Mouse (Mus musculus) adrenal gland, adult (tissue): ENCODE measurements around the gene Zfp112.
"Not testable (repeated sequence)": the region's sequence is repeated elsewhere in the genome, so short reads cannot be mapped to it uniquely, and the experiment has no call there.

Experiments
- DNase-seq, 2 experiments: peaks; one replicate each; pipeline ENCODE4 v3.0.0; 2022 to 2023; ENCODE audit warnings: low spot score in 1 of 2; ENCODE audit not compliant: inconsistent age in 2 of 2

The Zfp112 gene

DNA sequence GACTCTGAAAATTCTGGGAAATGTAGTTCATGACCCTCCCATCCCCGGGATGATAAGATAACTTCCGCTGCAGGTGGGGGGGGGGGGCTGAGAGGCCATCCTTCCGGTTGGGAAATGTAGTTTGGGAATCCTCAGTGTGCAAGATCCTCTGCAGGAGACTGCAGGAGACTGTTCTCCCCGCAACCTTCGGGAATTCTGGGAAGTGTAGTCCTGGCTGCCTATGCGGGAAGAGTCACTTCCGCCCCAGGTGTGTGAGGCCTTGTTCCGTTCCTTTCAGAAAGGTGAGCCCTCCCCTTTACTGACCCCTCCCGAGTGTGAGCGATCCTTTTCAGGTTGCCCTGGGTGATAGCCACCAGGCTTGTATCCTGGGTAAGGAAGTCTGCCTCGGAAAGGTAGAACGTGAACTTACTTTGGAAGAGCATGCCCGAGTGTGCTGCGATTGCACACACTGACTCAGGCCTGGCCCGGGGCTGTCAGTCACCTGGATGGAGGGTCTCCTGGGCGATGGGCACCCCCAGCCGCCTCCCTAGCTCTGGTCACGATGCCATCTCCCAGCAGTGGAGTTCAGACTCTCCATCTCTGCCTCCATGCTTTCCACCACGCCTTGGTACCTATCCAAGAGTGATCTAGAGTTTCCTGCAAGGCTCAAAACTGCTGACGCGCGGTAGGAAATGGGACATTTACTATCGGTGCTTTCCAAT lies at the start of gene Zfp112:
TSS of gene Zfp112 (plus strand) at position 159 of the 701 bp plus-strand sequence.
- DNase-seq, result peak; percentile 88 to 95

DNA sequence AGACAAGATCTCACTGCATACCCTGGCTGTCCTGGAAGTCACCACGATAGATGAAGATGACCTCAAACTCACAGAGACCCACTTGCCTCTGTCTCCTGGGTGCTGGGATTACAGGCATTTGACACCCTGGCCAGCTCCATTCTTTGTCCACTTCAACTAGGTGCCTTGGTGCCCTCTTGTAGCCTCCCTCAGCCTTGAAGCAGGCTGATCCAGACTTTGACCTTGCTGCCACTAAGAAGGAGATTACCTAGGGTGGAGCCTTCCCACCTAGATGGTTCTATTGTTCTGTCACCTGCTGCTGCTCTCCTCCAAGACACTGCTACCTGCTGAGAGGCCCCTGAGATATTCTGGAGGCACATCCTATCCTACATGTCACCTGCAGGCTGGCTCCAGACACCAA lies 37.7 kb upstream of the Zfp112 start:
- DNase-seq, result not testable (repeated sequence)

DNA sequence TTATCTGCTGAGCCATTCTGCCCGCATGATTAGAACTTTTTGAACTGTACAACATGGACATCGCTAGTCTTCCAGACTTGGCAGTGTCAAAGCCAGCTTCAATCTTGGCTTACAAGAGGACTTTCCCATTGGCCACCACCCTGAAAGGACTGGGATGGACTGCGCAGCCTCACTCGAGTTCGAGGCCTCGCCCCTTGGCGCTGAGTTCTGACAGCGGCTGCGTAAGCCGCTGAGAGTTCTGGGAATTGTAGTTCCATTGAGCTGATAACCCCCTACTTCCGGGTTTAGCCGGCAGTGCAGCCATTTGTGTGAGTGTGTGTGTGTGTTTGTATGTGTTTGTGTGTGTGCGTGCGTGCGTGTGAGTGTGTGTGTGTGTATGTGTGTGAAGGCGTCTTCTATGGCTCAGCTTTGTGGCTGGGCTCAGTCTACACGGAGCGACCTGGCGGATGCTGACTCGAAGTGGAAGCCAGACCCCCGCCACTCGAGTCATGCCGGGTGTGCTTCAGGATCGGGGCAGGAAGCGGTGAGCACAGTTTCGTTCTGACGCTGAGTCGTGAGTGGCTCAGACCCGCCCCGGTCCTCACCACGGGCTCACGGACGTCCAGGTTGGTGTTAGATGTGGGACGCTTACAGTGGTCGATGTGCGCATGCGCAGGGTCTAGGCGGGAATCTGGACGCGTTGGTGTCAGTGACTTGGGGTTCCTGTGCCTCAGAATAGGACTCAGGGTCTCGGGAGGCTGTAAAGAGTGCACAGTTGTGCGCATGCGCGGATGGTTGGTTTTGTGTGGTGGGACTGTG lies 30.3 kb upstream of the Zfp112 start, which contains the start of gene Zfp180:
TSS of gene Zfp180 (plus strand) at position 291 of the 798 bp plus-strand sequence.
- peak; percentile 96 to 97 for DNase-seq

DNA sequence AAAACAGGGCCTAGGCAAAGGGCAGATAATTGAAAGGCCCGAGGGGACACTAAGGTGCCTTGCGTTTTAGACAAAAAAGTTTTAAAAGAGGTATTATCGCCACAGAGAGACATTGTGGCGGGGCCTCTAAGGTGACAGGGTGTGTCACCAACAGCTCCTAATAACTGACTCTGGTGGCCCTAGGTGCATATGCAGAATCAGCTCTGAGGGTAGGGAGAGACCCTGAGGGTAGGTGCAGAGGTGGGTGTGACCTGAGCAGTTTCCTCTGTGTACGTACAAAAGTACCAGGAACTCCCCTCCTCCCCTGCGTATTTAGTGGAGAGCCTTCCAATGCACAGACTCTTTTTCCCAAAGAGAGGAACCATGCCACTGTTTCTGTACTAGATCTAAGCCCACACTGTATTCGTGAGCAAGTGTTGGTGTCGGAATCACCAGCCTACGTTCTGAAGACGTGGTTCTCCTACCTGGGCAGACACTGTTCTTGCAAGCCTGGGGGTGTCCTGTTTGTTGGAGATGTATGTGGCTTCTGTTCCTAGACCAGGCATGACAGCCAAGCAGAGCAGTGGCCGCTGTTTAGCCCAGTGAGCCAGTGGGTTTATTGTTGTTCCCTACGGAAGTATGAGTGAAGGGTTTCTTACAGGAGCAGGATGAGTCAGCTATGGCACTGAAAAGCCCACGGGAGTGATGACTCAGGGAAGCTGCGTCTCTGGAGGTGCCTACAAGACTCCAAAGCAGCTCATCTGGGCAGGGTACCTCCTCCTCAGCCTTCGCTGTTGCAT lies 29.5 kb upstream of the Zfp112 start:
- peak; percentile 35 to 64 for DNase-seq

DNA sequence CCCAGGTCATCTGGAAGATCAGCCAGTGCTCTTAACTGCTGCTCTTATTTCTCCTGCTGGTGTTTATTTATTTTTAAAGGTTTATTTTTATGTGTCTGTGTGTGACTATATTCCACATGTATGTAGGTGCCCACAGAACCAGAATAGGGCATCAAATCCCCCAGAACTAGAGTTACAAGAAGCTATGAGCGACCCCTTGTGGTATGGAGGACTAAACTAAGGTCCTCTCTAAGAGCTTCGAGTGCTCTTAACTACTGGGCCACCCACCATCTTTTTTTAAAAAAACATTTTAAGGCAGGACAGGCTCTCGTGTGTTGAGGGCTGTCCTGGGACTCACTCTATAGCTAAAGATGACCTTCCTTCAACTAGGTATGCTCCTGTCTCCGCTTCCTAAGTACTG lies 25.2 kb upstream of the Zfp112 start:
- no peak for DNase-seq

DNA sequence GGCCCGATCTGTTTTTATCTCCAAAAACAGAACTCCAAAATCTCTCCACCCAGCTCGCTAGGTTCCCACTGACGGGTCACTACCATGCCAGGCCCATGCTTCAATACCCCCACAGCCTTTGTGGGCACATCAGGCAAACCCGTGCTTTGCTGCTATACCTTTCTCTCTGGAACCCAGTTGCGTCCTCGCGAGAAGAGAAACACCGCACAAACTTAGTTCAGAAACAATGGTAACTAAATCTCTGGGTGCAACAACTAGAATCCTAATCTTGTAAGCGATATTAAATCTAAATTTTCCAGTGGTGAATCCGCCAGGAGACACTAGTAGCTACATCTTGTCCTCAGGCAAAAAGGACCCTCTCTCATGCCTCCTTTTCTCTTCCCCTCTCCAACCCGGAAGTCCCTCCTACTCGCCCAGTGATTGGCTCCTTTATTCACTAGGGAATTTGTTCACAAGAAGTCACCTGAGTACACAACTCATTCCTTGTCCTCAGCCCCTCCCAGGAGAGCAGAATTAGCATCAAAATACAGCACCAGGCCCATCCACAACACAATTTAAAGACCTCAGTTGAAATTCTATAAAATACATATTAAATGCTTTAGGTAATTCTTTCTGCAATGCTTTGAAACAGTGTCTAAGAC lies 24.5 kb upstream of the Zfp112 start:
- no peak for DNase-seq

DNA sequence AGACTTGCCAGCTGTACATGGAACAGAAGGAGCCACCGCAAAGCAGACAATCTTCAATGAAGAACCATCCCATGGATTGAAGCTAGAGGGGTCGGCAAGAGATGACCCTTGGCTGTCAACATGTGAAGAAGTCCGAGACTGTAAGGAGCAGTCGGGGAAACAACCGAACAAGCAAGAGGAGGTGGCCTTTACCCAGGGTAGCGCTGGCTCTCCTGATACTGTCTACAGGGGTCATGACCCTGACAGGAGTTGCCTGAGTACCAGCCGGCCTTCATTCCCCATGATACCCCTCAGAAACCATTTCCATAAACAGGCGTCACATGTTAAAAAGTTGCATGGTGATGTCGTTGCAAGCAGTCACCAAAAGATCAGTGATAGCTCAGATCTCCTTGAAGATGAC lies 7.7 kb upstream of the Zfp112 start:
- DNase-seq, result no peak

DNA sequence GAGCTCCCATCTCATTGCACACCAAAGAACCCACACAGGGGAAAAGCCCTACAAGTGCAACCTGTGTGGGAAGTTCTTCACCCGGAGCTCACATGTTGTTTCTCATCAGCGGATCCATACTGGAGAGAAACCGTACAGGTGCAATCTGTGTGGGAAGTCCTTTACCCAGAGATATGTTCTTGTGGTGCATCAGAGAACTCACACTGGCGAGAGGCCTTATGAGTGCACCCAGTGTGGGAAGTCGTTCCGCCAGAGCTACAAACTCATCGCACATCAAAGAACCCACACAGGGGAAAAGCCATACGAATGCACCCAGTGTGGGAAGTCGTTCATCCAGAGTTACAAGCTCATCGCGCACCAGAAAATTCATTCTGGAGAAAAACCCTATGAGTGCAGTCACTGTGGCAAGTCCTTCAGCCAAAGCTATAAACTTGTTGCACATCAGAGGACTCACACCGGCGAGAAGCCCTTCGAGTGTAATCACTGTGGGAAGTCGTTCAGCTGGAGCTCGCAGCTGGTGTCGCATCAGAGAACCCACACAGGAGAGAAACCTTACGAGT lies 6.9 kb upstream of the Zfp112 start:
- DNase-seq, result no peak

DNA sequence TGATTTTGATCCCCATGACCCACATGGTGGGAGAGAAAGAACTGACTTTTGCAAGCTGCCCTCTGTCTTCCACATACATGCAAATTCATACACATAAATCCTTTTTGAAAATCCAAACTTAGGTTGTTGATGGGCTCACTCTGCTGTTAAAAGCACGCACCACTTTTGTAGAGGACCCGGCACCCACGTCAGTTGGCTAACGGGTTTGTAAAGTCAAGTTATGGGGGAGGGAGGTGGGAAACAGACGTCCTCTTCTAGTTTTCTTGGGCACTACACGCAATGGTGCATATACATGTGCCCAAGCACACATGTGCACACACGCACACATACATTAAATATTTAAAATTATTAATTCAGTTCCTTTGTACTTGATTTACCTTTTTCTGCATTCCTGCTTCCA lies 1.3 kb upstream of the Zfp112 start:
- DNase-seq, result no peak

DNA sequence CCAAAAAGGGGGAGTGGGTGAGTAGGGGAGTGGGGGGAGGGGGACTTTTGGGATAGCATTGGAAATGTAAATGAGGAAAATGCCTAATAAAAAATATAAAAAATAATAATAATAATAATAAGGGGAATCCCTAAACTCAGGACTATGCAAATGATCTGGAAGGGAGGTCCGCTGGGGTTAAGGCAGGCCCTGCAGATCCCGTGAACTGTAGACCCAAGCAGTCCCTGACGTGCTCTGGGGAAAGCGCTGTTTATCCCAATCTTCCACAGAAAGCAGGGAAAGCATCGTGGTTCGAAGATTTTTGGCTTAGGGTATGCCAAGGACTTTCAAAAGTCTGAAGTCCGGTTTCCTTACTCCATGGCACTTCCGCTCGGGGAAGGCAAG lies 350 bp upstream of the Zfp112 start:
- no peak for DNase-seq

DNA sequence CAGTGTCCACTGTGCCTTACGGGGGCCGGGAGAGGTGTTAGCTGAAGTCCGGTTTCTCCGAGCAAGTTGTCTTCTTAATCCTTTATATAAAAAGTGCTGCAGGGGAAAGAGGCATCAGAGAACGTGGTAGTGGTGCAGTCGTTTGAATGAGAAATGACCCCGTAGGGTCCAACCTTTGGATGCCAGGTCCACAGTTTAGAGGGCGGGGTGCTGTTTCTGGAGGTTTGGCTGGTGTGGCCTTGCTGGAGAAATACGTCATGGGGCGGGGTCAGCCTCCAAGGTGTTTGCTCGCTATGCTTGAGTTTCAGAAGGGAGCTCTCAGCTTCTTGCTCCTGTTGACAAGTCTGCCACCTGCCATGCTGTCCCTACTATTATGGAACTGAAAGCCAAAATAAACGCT lies 887 bp downstream of the Zfp112 start:
- DNase-seq, result peak; percentile 75 to 88

DNA sequence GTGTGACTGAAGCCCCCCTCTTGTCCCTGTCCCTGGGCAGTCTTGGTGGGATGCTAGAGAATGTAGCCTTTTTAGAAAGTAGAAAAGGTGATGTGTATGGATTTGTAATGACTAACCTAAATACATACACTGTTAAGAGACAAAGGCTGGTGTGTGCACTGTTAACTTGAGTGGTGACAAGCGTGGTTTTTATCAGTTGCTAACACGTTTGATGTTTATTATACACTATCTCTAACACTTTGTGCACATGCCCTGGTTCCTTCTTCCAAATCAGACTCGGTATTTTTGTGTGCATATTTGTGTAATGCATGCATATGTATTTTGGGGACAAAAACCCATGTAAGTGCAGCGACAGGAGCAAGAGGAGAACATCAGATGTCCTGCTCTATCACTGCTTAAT lies 4.5 kb downstream of the Zfp112 start:
- no peak for DNase-seq

DNA sequence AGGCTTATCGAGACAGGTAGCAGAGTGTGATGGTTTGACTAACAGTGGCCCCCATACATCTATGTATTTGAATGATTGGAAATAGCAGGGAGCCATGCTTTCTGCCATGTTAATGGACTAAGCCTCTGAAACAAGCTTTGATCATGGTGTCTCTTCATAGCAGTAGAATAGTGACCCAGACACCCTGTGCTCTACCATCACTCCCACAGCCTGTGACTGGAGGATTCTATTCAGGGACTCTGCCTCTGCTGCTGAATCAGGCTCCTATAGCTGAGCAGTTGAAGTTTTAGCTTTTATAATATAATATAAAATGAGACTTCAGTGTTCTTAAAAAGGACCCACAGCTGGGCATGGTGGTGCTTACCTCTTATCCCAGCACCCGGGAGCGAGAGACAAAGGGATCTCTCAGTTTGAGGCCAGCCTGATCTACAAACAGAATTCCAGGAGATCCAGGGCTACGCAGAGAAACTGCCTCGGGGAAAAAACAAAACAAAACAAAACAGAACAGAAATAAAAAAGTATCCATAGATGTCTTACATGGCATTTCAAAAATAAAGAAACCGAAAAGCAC lies 21.4 kb downstream of the Zfp112 start:
- peak in 1 of 2 experiments; percentile 28 for DNase-seq

DNA sequence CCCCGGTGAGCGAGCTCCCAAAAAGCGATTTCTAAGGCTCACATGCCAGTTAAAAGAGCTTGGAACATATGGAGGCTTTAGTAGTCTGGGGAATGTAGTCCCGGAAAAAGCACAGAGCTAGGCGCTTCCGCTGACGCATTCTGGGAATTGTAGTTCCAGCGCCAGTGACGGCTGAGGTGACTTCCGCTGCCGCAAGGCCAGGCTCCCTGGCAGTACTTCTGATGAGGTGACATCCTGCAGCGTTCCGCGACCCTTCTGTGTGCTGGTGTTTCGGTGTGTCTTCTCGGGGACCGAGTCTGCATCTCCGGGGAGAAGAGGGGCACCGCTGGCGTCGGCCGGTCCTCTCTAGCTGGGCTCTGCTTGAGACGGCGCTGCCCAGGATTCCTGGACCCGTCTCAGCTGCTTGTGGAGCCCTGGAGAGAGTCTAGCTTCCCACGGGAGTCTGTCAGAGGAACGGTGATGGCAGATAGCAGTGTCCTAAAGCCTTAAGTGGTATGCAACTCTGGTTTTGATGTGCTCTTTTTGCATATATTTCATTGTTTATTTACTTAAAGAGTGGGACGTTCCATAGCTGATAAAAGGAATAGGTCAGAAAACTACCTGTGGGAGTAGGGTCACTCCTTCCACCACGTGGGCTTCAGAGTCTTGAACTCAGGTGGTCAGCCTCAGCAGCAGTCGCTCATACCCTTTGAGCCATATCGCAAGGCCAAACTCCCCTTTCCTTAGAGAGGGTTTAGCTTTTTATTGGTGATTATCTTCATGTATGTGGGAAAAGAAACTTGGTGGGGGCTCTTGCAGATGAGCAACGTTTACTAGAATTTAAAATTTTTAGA lies 22.1 kb downstream of the Zfp112 start, which contains the start of gene Zfp235:
TSS of gene Zfp235 (plus strand) at position 174 of the 833 bp plus-strand sequence.
- peak; percentile 90 to 96 for DNase-seq

DNA sequence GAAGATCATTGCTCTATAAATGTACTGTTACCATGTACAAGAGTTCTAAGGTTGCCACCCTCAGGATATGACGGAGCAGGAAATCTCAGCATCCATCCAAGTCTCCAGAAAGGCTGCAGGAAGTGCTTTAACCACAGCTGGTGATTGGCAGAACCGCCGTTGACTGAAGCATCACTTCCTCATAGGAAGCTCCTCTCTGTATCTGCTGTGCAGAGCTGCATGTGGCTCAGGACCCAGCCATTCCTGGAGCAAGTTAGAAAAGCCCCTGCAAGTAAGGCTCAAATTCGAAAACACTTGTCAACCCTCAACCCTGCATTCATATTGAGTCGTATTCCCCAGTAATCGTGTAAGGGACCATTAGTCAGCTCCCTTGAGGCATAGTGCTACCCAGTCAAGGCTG lies 30.5 kb downstream of the Zfp112 start:
- no peak for DNase-seq

DNA sequence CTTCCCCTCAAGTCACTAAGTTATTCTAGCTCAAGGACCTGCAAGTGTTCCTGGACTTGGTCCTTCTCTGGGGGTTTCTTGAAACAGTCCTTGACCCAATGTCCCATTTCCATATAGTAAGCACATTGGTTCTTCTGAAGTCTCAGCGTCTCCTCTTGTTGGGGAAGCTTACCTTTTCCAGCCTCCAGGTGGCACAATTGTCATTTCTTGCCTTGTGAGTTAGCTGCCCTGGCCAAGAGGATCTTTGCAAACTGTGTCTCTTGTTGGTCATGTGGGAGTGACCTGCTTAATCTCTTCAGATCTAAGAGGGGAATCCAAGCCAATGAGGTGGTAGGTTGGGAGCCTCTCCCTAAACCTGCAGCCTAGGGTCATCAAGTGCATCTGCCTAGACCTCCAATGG lies 41.2 kb downstream of the Zfp112 start:
- DNase-seq, result peak in 1 of 2 experiments; percentile 27

DNA sequence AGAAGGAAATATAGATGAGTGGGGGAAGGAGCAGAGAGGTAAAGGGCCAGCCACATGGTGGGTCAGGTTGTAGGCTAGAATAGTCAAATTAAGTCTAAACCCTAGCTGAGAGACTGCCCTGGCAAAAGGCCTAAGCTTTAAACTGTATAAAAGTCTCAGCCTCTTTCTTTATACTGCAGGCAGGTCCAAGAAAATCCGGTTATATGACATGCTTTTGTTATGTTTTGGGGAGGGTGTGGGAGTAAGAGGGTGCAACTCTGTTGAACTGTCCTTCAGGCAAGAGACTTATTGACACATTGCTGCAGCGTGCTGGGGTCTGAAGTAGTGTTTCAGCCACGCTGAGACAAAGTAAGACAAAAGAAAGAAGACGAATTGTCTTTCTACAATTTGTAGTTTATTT lies 60.1 kb downstream of the Zfp112 start:
- peak in 1 of 2 experiments; percentile 8 for DNase-seq

DNA sequence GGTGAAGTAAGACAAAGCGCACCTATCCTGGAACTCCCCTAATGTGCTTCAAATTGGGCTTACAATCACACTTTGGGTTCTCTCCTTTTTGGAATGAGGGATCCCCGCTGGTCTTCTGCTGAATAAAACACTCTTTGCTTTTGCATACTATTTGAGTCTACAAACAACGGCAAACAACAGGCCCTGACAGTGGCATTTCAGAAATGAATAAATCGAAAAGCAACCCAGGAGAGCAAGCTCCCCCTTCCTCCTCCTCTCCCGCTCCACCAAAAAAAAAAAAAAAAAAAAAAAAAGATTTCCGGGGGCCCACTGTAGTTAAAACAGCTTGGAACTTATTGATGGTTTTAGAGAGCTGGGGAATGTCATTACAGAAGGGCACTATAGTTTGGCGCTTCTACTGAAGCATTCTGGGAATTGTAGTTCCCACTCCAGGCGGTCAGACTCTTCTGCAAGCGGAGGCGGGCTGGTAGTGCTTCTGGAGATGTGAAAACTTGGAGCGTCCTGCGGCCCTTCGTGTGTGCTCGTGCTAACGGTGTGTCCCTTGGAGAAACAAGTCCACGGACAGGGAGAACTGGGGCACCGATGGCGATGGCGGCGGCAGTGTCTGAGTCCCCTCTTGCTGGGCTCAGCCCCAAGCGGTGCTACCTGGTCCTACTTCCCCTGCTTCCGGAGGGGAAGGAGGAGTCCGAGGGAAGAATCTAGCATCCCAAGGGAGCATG lies 62.7 kb downstream of the Zfp112 start, which contains the start of gene Zfp114:
TSS of gene Zfp114 (plus strand) at position 443 of the 719 bp plus-strand sequence.
- DNase-seq, result peak; percentile 40 to 72

DNA sequence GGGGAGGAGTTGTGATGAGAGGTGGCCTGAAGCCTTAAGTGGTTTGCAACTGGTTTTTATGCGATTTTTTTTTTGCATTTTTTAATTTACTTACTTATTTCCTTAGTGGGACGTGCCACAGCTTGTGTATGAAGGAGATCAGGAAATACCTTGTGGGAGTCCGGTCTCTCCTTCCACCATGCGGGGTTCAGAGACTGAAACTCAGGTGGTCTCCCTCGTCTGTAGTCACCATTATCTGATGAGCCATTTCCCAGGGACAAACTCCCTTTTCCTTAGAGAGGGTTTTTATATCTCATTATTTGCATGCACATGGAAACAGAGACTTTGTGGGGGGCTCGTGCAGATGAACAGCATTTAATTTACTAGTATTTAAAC lies 63.2 kb downstream of the Zfp112 start:
- no peak for DNase-seq
